Mouse (Mus musculus) layer of hippocampus, adult 2 months (tissue): ENCODE results near the gene Cyp2b9. TPM values are rescaled to one million over a fixed set of nuclear protein-coding genes. Genes with fewer than 3 reads are reported as not detected.
"Not testable (repeated sequence)": the region's sequence is repeated elsewhere in the genome, so short reads cannot be mapped to it uniquely, and the experiment has no call there.

Experiments
- DNase-seq, 2 experiments: peaks; one replicate each; pipeline ENCODE4 v3.0.0; 2022; ENCODE audit warnings: low spot score in 2 of 2
- H3K27ac ChIP-seq: fragments of 200-600 bp; 2 replicates; pipeline ENCODE4 v1.8.1; 2022
- H3K4me3 ChIP-seq: fragments of 200-600 bp; 2 replicates; pipeline ENCODE4 v1.8.1; 2022; ENCODE audit warnings: mild to moderate bottlenecking
- CTCF ChIP-seq: fragments of 200-600 bp; conservative IDR thresholded peaks from 2 replicates; pipeline ENCODE4 v1.8.1; 2022; ENCODE audit warnings: antibody characterized with exemption, mild to moderate bottlenecking, moderate library complexity
- long read RNA-seq, 2 experiments: library from polyadenylated mRNA; stranded (forward); transcript quantifications; one replicate each; pipeline ENCODE4 v2.0.0; 2021; ENCODE audit warnings: borderline mapping rate in 2 of 2
- total RNA-seq, 2 experiments: library from RNA; stranded (reverse); gene quantifications; 2 replicates each; pipeline ENCODE4 v1.2.3; 2021

The Cyp2b9 gene
- not detected for total RNA-seq
- long read RNA-seq, experiment 1 = 0 reads
- long read RNA-seq, experiment 2 = 0 reads

GRCm38 (mm10) chr7:26173111-26173510, at the start of gene Cyp2b9:
Cyp2b9 (plus strand) TSS chr7:26173411.
- not testable (repeated sequence) for H3K27ac ChIP-seq, DNase-seq, H3K4me3 ChIP-seq

- DNase-seq, H3K27ac ChIP-seq, H3K4me3 ChIP-seq: not testable (repeated sequence)
These were observed 33.6 kb upstream of the Cyp2b9 start for GRCm38 (mm10) chr7:26139623-26140022.

GRCm38 (mm10) chr7:26143657-26144056, 29.6 kb upstream of the Cyp2b9 start:
- not testable (repeated sequence) for H3K27ac ChIP-seq, DNase-seq, H3K4me3 ChIP-seq

- H3K4me3 ChIP-seq, DNase-seq, H3K27ac ChIP-seq: not testable (repeated sequence)
These were observed 4.3 kb upstream of the Cyp2b9 start for GRCm38 (mm10) chr7:26168765-26169536.

- TF ChIP-seq CTCF = no peak
- Histone ChIP-seq H3K4me3 (no peak overlapping the region), H3K27ac (no peak overlapping the region)
- no peak for DNase-seq
These were observed 27.9 kb downstream of the Cyp2b9 start for GRCm38 (mm10) chr7:26201083-26201482.

- not testable (repeated sequence) for DNase-seq, H3K4me3 ChIP-seq, H3K27ac ChIP-seq
These were observed 86.8 kb downstream of the Cyp2b9 start, which contains the start of gene Vmn1r184 for GRCm38 (mm10) chr7:26260034-26260433. Vmn1r184 (plus strand) TSS chr7:26260334.

Other genes starting within 250 kb of the Cyp2b9 start
- gene Cyp2b13, start 111.9 kb upstream of the Cyp2b9 start, total RNA-seq = not detected
- not detected for gene Vmn1r184, start 86.9 kb downstream of the Cyp2b9 start, total RNA-seq
- not detected for gene Cyp2a4, start 133.8 kb downstream of the Cyp2b9 start, total RNA-seq
- not detected for gene Nlrp9c, start 230.3 kb downstream of the Cyp2b9 start, total RNA-seq